Mouse (Mus musculus) stomach, postnatal 0 days (tissue): ENCODE results near the gene Fyco1. TPM values are rescaled to one million over a fixed set of nuclear protein-coding genes. Genes with fewer than 3 reads are reported as not detected.

Source experiments
- ATAC-seq: fragments of 200-750 bp; cut with Nextera tagmentation; 2 replicates; pipeline ENCODE4 v1.8.0; 2017; ENCODE audit not compliant: low FRiP score, low TSS enrichment
- DNase-seq: peaks from one replicate; pipeline ENCODE4 v3.0.0-alpha.2; 2016; ENCODE audit warnings: low spot score
- H3K27ac ChIP-seq: fragments of 300-500 bp; sonication (generic); replicated peaks from 2 replicates; pipeline ENCODE4 v1.5.1; 2014; ENCODE audit warnings: mild to moderate bottlenecking, control low read depth
- H3K27me3 ChIP-seq: fragments of 300-500 bp; sonication (generic); 2 replicates; pipeline ENCODE4 v1.6.1; 2014; ENCODE audit warnings: low read length; ENCODE audit not compliant: control insufficient read depth, insufficient read depth
- H3K36me3 ChIP-seq: fragments of 300-500 bp; sonication (generic); 2 replicates; pipeline ENCODE4 v1.6.1; 2014; ENCODE audit warnings: low read length, mixed read lengths; ENCODE audit not compliant: control insufficient read depth, insufficient read depth
- H3K4me1 ChIP-seq: fragments of 300-500 bp; sonication (generic); replicated peaks from 2 replicates; pipeline ENCODE4 v1.6.1; 2014; ENCODE audit warnings: antibody characterized with exemption; ENCODE audit not compliant: control insufficient read depth, insufficient read depth
- H3K4me2 ChIP-seq: fragments of 300-500 bp; sonication (generic); replicated peaks from 2 replicates; pipeline ENCODE4 v1.6.1; 2014; ENCODE audit warnings: low read depth, mild to moderate bottlenecking, control low read depth, moderate library complexity
- H3K4me3 ChIP-seq: fragments of 300-500 bp; sonication (generic); 2 replicates; pipeline ENCODE4 v1.5.1; 2014; ENCODE audit warnings: low read depth, low read length, control low read depth
- H3K9ac ChIP-seq: fragments of 300-500 bp; sonication (generic); 2 replicates; pipeline ENCODE4 v1.6.1; 2014; ENCODE audit warnings: mild to moderate bottlenecking, low read length, control low read depth, mixed read lengths
- H3K9me3 ChIP-seq: fragments of 300-500 bp; sonication (generic); 2 replicates; pipeline ENCODE4 v1.6.1; 2016; ENCODE audit warnings: low read length; ENCODE audit not compliant: control insufficient read depth
- CTCF ChIP-seq: IDR thresholded peaks from 2 replicates; pipeline ENCODE4 v1.5.1; 2016; ENCODE audit warnings: antibody characterized with exemption, low read depth, mild to moderate bottlenecking, moderate library complexity
- EP300 ChIP-seq: optimal IDR thresholded peaks from 2 replicates; pipeline ENCODE3; 2016; ENCODE audit warnings: antibody characterized with exemption
- WGBS: fragments of 180-500 bp; shearing (Covaris S2); extraction: QIAGEN DNeasy Blood & Tissue Kit; methylation state at CpG from one replicate; pipeline ENCODE4 v1.1.7; 2014; 5-methylcytosine and 5-hydroxymethylcytosine counted together
- polyA plus RNA-seq: library from polyadenylated mRNA; unstranded; fragments of >200 nt; fragmentation: Nextera tagmentation; extraction: Ambion mirVana; gene quantifications from 2 replicates; pipeline ENCODE4 v1.2.1, GENCODE M21; 2015

Fyco1 gene
- polyA plus RNA-seq, 1 experiment from 2014 or later = 6.9 TPM

- TF ChIP-seq CTCF (no peak), EP300 (no peak)
- ATAC-seq = no peak
- no peaks in the 10 kb centered on the region for H3K4me1 ChIP-seq
Measured at GRCm38 (mm10) chr9:123766996-123767395, 84.7 kb downstream of the Fyco1 start.

DNA sequence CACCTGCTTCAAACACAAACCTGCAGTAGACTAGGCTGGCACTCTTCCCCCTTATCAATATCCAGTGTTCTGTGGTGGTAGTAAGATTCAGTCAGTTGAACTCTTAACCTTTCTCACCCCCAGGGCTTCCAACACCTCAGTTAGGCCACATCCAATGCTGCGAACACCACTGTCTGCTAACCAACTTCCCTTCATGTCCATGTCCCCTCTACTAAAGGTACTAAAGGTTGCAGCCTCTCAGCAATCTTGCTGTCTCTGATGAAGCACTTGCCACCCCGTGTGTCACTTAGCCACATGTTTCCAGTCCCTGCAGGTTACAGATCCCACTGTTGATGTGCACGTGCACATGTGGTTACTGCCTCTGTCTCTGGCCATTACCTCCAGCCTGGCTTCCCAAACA, 87.9 kb downstream of the Fyco1 start:
- Histone ChIP-seq H3K27ac (no peak overlapping the region), H3K4me3 (no peak overlapping the region), H3K36me3 (no peaks in the 10 kb centered on the region), H3K9ac (no peak overlapping the region), H3K4me2 (no peak overlapping the region), H3K4me1 (no peaks in the 10 kb centered on the region), H3K9me3 (no peaks in the 10 kb centered on the region), H3K27me3 (no peaks in the 10 kb centered on the region)
- WGBS = 77% methylated on average over 3 of the region's 3 CpGs
- ATAC-seq = no peak
- no peak for TF ChIP-seq EP300
- TF ChIP-seq CTCF = no peak
- DNase-seq = no peak

More at GRCm38 (mm10) chr9:123766996-123767395, 84.7 kb downstream of the Fyco1 start:
- Histone ChIP-seq H3K4me3 (no peak overlapping the region), H3K27me3 (no peaks in the 10 kb centered on the region), H3K27ac (no peak overlapping the region), H3K9me3 (no peaks in the 10 kb centered on the region), H3K36me3 (no peaks in the 10 kb centered on the region), H3K4me2 (no peak overlapping the region), H3K9ac (no peak overlapping the region)
- no peak for DNase-seq
- WGBS = 85% methylated on average over 3 of the region's 3 CpGs

- Histone ChIP-seq H3K9me3 (no peaks in the 10 kb centered on the region), H3K9ac (no peak overlapping the region), H3K4me2 (no peak overlapping the region), H3K36me3 (no peaks in the 10 kb centered on the region), H3K4me3 (no peak overlapping the region), H3K27ac (no peak overlapping the region), H3K27me3 (no peaks in the 10 kb centered on the region), H3K4me1 (no peaks in the 10 kb centered on the region)
- no peak for TF ChIP-seq CTCF
- no peak for TF ChIP-seq EP300
- no peak for ATAC-seq
- DNase-seq = no peak
- WGBS = 58% methylated on average over 4 of the region's 4 CpGs
Measured at GRCm38 (mm10) chr9:123762886-123763285, 88.8 kb downstream of the Fyco1 start.

DNA sequence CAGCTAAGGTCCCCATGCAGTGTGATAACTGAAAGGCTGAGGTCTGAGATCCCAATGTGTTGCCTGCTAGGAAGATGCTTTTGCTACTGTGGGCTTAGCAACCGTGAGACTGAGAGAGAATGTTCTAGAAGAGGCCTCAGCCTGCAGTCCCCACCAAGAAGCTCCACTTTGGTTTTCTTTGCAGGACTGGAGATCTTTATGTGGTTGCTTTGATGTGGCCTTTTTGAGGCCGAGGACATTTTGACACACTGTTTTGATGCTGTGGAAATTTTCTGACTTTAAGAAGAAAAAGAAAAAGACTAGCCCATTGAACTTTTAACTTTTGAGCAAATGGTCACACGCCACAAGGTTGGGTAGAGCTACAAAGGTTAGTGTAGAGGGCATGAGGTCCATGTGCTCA, 90.9 kb downstream of the Fyco1 start:
- Histone ChIP-seq H3K36me3 (no peaks in the 10 kb centered on the region), H3K4me1 (no peaks in the 10 kb centered on the region), H3K4me3 (no peak overlapping the region), H3K9me3 (no peaks in the 10 kb centered on the region), H3K4me2 (no peak overlapping the region), H3K27me3 (no peaks in the 10 kb centered on the region), H3K9ac (no peak overlapping the region), H3K27ac (no peak overlapping the region)
- TF ChIP-seq EP300 (no peak), CTCF (no peak)
- ATAC-seq (no peak), DNase-seq (no peak)
- 87% methylated on average over 3 of the region's 3 CpGs for WGBS

DNA sequence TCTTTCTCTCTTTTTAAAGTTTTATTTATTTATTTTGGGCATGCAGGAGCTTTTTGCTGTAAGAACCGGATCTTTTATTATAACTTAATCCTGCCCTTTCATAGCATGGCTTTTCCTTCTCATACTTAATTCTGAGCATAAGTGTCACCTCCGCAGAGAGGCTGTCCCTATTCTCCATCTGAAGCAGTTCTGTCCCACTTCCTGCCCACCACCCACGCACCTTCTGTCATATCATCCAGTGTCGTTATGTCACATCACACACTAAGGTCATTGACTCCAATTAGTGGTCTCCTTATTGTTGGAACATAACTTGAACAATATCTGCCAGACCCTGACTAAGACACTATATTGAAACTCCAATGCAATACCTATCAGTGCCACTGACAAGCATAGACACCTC, 93.1 kb downstream of the Fyco1 start:
- Histone ChIP-seq H3K4me1 (no peaks in the 10 kb centered on the region), H3K27me3 (no peaks in the 10 kb centered on the region), H3K9ac (no peak overlapping the region), H3K9me3 (no peaks in the 10 kb centered on the region), H3K27ac (no peak overlapping the region), H3K36me3 (no peaks in the 10 kb centered on the region), H3K4me2 (no peak overlapping the region), H3K4me3 (no peak overlapping the region)
- DNase-seq = no peak
- ATAC-seq = no peak
- TF ChIP-seq EP300 (no peak), CTCF (no peak)
- WGBS = 62% methylated on average over 4 of the region's 4 CpGs

DNA sequence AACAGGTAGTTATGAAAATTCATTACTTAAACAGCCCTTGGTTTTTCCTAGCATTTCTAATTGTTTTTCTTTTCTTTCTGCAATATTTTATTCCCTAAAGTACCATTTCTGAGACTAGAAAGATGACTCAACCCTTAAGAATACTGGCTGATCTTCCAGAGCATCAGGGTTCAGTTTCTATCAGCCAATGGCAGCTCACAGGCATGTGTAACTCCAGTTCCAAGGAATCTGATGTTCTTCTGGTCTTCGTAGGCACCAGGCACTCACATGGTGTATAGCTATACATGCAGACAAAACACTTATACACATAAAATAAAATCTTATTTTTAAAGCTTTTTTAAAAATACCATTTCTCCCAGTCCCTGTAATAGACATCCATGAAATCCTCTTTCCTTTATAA, 93.5 kb downstream of the Fyco1 start:
- H3K27ac ChIP-seq = no peak overlapping the region
- H3K36me3 ChIP-seq = no peaks in the 10 kb centered on the region
- 58% methylated on average over 1 of the region's 1 CpGs for WGBS
- H3K9me3 ChIP-seq = no peaks in the 10 kb centered on the region
- H3K4me1 ChIP-seq = no peaks in the 10 kb centered on the region
- no peak for ATAC-seq
- TF ChIP-seq EP300 (no peak), CTCF (no peak)
- H3K27me3 ChIP-seq = no peaks in the 10 kb centered on the region
- H3K9ac ChIP-seq = no peak overlapping the region
- H3K4me2 ChIP-seq = no peak overlapping the region
- no peak overlapping the region for H3K4me3 ChIP-seq
- DNase-seq = no peak
